Mouse (Mus musculus): ENCODE results near the gene Pctp.
A peak's percentile ranks its signal among the peaks of the same experiment; 100 is the strongest.

The Pctp gene

DNA sequence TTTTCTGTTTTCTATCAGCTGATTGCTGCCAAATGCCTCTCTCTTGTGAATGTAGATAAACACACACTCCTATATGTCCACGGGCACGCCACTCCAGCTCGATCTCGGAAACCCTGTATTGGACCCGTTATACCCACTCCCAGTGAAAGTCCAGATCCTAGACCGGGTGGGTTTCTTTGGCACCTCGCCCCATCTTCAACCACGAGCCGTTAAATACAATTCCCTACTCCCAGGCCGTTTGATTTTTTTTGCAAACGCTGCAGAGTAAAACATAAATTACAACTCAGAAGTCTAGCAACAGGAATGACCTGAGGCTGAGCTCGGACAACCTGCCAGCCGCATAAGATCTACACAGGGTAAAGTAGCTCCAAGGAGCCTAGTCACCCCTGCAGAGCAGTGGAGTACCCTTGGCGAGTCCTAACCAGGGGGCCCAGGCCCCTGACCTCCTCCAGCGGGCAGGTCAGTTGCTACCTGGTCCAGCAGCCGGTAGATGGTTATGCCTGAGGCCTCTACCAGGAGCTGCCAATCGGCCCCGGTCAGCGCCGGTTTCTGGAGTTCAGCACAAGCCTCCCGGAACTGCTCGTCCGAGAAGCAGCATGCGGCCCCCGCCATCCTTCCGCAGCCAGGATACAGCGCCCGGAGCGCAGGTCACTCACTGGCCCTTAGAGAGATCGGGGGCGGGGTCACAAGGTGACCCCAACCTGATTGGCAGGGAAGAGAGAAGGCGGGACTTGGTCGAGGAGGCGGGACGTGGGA lies at the start of gene Pctp:
Pctp (minus strand) TSS at position 664 of the 756 bp plus-strand sequence.
- peak; percentile 88 for DNase-seq (ENCODE audit: low read depth)

DNA sequence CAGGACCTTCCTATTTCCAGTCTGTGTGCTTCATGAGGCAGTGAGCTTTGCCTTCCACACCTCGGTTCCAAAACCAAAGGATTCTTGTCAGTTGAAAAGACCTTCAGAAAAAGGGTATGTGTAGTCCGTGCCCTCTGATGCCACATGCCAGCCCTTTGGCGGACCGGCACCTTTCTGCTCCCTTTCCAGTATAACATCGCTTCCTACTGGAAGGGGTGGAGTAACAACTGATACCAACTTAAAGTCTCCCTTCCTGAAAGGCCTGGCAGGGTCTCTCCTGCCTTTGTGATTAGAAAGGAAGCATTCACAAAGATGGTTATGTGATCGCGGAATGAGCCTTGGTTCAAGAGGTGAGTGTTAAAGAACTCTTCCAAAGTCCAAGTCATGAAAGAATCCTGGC lies 47.3 kb upstream of the Pctp start:
- no peak for DNase-seq (ENCODE audit: low read depth)

- DNase-seq (ENCODE audit: low read depth), result no peak
Observed at GRCm38 (mm10) chr11:90047271-90047670, 44.6 kb upstream of the Pctp start.

DNA sequence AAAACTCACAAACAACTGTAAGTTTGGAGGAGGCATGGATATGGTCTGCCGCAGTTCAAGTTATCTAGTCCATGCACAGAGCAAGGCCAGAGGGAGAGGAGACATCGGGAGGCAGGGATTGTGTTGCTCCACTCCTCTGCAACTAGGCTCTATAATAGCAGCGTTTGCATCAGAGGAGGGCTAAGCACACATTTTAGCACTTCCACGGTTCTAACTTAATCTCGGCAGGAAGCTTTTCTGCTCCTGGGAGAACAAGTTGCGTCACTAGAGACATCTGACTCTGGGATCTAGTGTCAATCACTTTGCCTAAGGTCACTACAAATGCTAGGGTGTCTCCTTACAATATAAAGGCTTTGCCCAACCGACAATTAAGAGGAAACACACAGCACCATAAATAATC lies 43.5 kb upstream of the Pctp start:
- DNase-seq (ENCODE audit: low read depth), result no peak

GRCm38 (mm10) chr11:90044459-90044858 lies 41.8 kb upstream of the Pctp start:
- DNase-seq (ENCODE audit: low read depth), result no peak

- DNase-seq (ENCODE audit: low read depth), result peak; percentile 20
Observed at GRCm38 (mm10) chr11:90038022-90038421, 35.3 kb upstream of the Pctp start.

GRCm38 (mm10) chr11:90036416-90036815 lies 33.7 kb upstream of the Pctp start:
- peak; percentile 9 for DNase-seq (ENCODE audit: low read depth)

GRCm38 (mm10) chr11:90035532-90035931 lies 32.8 kb upstream of the Pctp start:
- no peak for DNase-seq (ENCODE audit: low read depth)

DNA sequence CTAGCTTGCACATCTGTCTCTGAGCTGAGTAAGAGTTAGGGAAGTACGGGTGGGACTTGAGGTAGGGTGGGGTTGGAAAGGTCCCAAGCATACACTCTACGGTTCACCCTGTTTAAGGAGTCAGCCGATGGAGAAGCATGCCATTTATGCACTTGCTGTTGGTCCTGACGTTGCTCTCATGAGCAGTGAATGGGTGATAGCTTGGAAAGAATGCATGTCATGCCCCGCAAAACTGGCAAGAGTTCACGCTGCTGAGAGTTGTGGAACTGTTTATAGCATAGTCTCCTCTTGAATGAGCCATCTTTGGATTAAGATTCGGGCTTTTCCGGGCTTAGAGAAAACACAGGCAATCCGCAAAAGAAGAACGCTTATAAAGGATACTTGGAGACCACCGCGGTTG lies 32.0 kb upstream of the Pctp start:
- no peak for DNase-seq (ENCODE audit: low read depth)

DNA sequence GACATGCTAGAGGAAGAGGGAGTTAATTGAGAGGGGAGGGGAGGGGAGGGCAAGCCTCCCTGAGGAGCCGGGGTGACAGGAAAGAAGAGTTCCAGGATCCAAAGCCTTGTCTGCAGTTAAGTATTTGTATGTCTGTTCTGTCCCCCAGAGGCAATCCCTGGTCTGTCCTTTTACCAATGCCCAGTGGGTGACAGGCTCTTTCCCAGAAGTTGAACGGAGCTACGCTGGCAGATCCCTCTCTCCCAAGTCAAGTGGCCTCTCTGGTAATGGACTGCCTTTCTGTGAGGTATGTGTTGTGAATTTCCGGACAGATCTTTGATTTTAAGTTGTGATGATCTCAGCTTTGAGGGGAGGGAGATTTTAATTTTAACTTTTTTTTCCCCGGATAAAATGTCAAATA lies 30.7 kb upstream of the Pctp start:
- no peak for DNase-seq (ENCODE audit: low read depth)

GRCm38 (mm10) chr11:90032807-90033206 lies 30.1 kb upstream of the Pctp start:
- DNase-seq (ENCODE audit: low read depth), result no peak

DNA sequence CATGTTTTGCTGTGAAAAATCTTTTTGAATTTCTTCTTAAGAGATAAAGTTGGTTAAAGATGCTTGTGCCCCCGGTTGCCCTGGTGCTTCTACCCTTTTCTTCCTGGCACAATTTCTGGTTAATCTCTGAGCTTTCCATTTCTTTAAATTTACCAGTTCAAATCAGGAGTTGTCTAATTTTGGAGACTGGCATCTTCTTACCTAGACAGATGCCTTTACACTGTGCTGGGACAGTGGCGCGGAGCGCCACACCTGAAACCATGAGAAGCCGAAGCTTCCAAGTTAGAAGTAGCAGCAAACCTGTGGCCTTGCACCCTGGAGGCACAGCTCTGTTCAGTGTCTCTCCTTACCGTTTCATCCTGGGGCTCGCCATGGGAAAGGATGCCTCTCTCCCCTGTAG lies 28.4 kb upstream of the Pctp start:
- DNase-seq (ENCODE audit: low read depth), result no peak

- DNase-seq (ENCODE audit: low read depth), result no peak
Observed at GRCm38 (mm10) chr11:90030557-90030956, 27.9 kb upstream of the Pctp start.

- DNase-seq (ENCODE audit: low read depth), result no peak
Observed at GRCm38 (mm10) chr11:90029841-90030398, 27.2 kb upstream of the Pctp start, which contains the start of gene Tmem100. Gene Tmem100 (plus strand): TSS chr11:90030348.

- DNase-seq (ENCODE audit: low read depth), result peak; percentile 39
Observed at GRCm38 (mm10) chr11:90029354-90029753, 26.7 kb upstream of the Pctp start.

DNA sequence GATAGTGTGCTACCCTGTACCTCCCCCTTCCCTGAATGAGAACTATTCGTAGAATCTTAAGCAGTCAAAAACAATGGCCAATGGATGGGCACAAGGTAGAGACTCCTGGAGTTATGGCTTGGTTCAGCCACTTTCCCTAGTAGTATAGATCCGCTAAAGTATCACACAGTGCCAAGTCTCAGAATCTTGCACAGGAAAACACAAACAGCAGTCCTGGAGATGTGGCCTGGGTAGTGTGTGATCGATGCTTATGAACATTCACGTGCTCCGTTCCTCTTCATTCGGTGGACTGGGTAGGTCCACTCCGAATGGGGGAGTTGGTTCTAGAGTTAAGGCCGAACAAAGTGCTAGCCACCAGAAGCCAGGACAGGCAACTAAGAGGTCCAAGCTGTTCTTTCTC lies 26.1 kb upstream of the Pctp start:
- no peak for DNase-seq (ENCODE audit: low read depth)

DNA sequence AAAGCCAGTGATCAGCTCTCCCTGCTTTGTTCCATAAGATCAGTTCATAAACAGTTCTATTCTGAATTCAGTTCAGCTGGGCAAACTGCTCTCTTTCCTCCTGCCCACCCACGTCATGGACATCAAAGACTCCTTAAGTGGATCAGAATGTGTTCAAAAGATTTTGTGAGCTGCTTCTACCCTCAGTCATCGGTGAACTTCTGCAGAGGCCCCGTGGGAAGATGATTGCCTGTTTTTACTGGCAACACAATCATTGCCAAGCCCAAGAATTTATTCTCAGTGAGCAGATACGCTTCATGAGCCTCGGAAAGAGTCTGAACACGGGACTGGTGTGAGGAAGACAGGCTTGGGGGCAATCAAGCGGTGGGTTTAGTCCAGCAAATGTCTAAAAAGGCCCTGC lies 24.5 kb upstream of the Pctp start:
- DNase-seq (ENCODE audit: low read depth), result no peak

DNA sequence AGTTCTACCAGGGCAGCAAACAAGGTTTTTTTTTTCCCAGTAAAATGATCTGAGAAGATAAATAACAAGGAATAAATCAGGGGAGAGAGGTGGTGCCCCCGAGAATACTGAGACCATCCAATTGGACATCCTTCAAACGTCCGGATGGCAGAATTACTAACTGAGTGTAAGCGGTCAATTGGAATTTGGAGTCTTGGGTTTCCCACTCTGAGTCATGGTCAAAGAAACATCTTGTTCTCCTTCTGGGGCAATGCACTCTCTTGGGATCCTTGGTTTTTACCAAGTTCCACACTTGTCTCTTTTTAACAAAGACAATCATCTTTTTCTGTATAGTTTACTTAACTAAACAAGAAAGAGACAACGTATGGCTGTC lies 24.1 kb upstream of the Pctp start:
- no peak for DNase-seq (ENCODE audit: low read depth)

- no peak for DNase-seq (ENCODE audit: low read depth)
Observed at GRCm38 (mm10) chr11:90025891-90026801, 23.5 kb upstream of the Pctp start.

DNA sequence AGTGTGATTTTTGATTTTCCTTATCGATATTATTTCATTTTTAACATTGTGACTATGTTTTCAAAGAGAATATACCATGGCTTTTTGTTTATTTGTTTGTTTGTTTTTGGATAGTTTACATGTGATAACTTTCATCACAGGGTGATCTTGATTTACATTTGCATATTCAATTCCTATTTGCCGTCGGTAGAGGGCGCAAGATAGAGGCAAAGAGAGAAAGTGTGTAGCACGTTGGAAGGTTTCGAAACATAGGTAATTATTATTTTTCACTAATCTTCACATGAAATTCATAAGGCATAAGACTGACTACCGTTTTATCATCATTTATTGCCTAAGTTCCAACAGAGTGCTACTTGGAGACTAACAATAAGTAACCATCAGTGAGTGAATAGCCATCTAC lies 16.5 kb upstream of the Pctp start:
- DNase-seq (ENCODE audit: low read depth), result peak; percentile 68

- no peak for DNase-seq (ENCODE audit: low read depth)
Observed at GRCm38 (mm10) chr11:90015281-90015680, 12.6 kb upstream of the Pctp start.

GRCm38 (mm10) chr11:90013657-90014056 lies 11.0 kb upstream of the Pctp start:
- DNase-seq (ENCODE audit: low read depth), result no peak
